Mouse (Mus musculus) myocyte (in vitro differentiated cells): ENCODE data around the gene Usb1. TPM values are rescaled to one million over a fixed set of nuclear protein-coding genes. Genes with fewer than 3 reads are reported as not detected.

Experiments used
- H3K27me3 ChIP-seq: one replicate; pipeline ENCODE4 v1.6.1; 2011; ENCODE audit not compliant: control insufficient read depth, insufficient read depth, insufficient read length
- H3K36me3 ChIP-seq: one replicate; pipeline ENCODE4 v1.6.1; 2011; ENCODE audit not compliant: control insufficient read depth, insufficient read depth
- H3K4me2 ChIP-seq: one replicate; pipeline ENCODE4 v1.6.1; 2011; ENCODE audit warnings: low read depth, control low read depth
- H3K4me3 ChIP-seq: one replicate; pipeline ENCODE4 v1.5.1; 2011; ENCODE audit warnings: mild to moderate bottlenecking, control low read depth, moderate library complexity
- H3K79me2 ChIP-seq: one replicate; pipeline ENCODE4 v1.6.1; 2011; ENCODE audit not compliant: control insufficient read depth, insufficient read depth
- H3ac ChIP-seq: one replicate; pipeline ENCODE4 v1.6.1; 2011; ENCODE audit not compliant: control insufficient read depth, insufficient read length
- CEBPB ChIP-seq: IDR thresholded peaks from 2 replicates; pipeline ENCODE4 v1.6.1; 2011; ENCODE audit warnings: mild to moderate bottlenecking, moderate library complexity; ENCODE audit not compliant: poor library complexity, insufficient read depth, severe bottlenecking
- E2F4 ChIP-seq: IDR thresholded peaks from one replicate; pipeline ENCODE4 v1.6.1; 2011; ENCODE audit warnings: mild to moderate bottlenecking, control low read depth, moderate library complexity; ENCODE audit not compliant: insufficient read depth
- MAX ChIP-seq: IDR thresholded peaks from one replicate; pipeline ENCODE4 v1.6.1; 2011; ENCODE audit warnings: low read depth, mild to moderate bottlenecking, control low read depth
- MYOD1 ChIP-seq, 3 experiments: IDR thresholded peaks; one replicate each; pipeline ENCODE4 v1.6.1; 2011; ENCODE audit warnings: control low read depth in 2 of 3, low read depth in 2 of 3, mild to moderate bottlenecking in 2 of 3, moderate library complexity in 1 of 3; ENCODE audit not compliant: insufficient read length in 2 of 3, control insufficient read depth in 1 of 3
- MYOG ChIP-seq, 3 experiments: IDR thresholded peaks; one replicate each; pipeline ENCODE4 v1.6.1; 2011; ENCODE audit warnings: control low read depth in 2 of 3, low read depth in 2 of 3, mild to moderate bottlenecking in 2 of 3; ENCODE audit not compliant: insufficient read length in 2 of 3, control insufficient read depth in 1 of 3, insufficient read depth in 1 of 3
- POLR2A ChIP-seq: IDR thresholded peaks from one replicate; pipeline ENCODE4 v1.6.1; 2011; ENCODE audit warnings: low read depth, mild to moderate bottlenecking, control low read depth, moderate library complexity; ENCODE audit not compliant: insufficient read length
- POLR2AphosphoS2 ChIP-seq: IDR thresholded peaks from one replicate; pipeline ENCODE4 v1.6.1; 2011; ENCODE audit warnings: low read depth, control low read depth; ENCODE audit not compliant: insufficient read length
- REST ChIP-seq: IDR thresholded peaks from one replicate; pipeline ENCODE4 v1.6.1; 2011; ENCODE audit warnings: mild to moderate bottlenecking, control low read depth, moderate library complexity; ENCODE audit not compliant: insufficient read depth, insufficient read length
- SRF ChIP-seq: IDR thresholded peaks from one replicate; pipeline ENCODE4 v1.6.1; 2011; ENCODE audit warnings: low read depth; ENCODE audit not compliant: control insufficient read depth, insufficient read length
- TCF12 ChIP-seq: IDR thresholded peaks from one replicate; pipeline ENCODE4 v1.6.1; 2011; ENCODE audit warnings: mild to moderate bottlenecking, control low read depth; ENCODE audit not compliant: poor library complexity, insufficient read depth, severe bottlenecking
- TCF3 ChIP-seq: IDR thresholded peaks from one replicate; pipeline ENCODE4 v1.6.1; 2011; ENCODE audit warnings: low read depth, control low read depth; ENCODE audit not compliant: insufficient read length
- USF1 ChIP-seq: IDR thresholded peaks from one replicate; pipeline ENCODE4 v1.6.1; 2011; ENCODE audit warnings: low read depth, mild to moderate bottlenecking, control low read depth, moderate library complexity
- polyA plus RNA-seq: library from polyadenylated mRNA; unstranded; fragments of >200 nt; fragmentation: generic; extraction: Trizol; gene quantifications from one replicate; pipeline ENCODE4 v1.2.1, GENCODE M21; 2012; ENCODE audit warnings: missing spikeins

Gene Usb1
- polyA plus RNA-seq, 1 experiment, result 42.8 TPM

DNA sequence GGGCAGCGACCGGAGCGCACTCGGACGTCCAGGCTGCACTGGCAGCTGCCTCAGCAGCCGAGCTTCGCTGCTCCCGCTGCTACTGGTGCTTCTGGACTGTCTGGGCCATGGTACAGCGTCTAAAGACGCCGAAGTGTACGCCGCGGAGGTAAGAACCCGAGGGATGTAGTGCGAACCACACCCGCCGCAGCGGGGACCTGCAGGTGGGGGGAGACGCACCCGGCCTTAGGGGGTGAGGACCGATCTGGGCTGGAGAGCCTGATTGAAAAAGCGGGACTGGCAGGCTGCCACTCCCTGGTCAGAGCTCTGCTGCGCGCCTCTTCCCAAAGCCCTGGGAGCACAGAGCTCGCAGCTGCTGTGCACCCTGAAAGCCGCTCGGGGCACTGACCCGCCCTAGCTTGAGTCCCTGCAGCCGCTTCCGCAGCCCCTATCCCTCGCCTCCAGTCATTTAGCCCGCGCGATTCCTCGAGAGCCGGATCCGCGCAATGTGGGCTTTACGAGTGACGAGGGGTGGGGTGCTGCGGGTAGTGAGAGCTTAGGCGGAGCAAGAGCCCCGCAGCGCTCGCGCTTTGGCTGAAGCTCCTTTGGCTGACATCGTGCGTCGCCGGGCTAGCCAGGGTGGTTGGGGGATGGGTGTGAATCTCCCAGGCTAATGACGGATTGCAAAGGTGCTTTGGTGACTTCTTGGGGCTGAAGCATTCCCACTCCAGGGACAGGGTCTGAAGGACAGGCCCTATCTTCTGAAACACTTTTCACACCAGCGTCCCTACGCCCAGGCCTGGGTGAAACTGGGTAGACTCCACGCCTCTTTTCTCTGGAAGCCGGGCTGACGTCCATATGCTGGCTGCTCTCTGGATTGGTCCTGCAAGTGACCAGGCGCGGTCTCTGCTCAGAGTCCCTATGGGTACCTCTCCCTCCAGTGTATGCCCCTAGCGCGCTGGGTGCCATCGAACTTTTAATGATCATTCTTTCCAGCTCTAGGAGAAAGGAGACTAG, 21.1 kb downstream of the Usb1 start:
- peak overlapping the region; percentile 55 for H3ac ChIP-seq
- peaks cover 12% of the 10 kb centered on the region for H3K79me2 ChIP-seq
- H3K4me3 ChIP-seq, result peak overlapping the region; percentile 49
- peak overlapping the region; percentile 71 for H3K4me2 ChIP-seq
- H3K36me3 ChIP-seq, result no peaks in the 10 kb centered on the region
- no peaks in the 10 kb centered on the region for H3K27me3 ChIP-seq
- TF ChIP-seq CEBPB, result no peak
- no peak for TF ChIP-seq E2F4
- TF ChIP-seq MAX, result no peak
- no peak for TF ChIP-seq TCF12
- no peak for TF ChIP-seq REST
- TF ChIP-seq SRF, result no peak
- TF ChIP-seq POLR2AphosphoS2, result no peak
- TF ChIP-seq POLR2A, result peak; percentile 21
- no peak for TF ChIP-seq USF1
- no peak for TF ChIP-seq TCF3
- TF ChIP-seq MYOD1 (IDR thresholded peaks at IDR 0.05; ENCODE audit: control insufficient read depth in 1 of 3, insufficient read length in 2 of 3, low read depth in 2 of 3), result peak in 2 of 3 experiments; percentile 21 to 53
- peak in 2 of 3 experiments; percentile 55 to 77 for TF ChIP-seq MYOG (IDR thresholded peaks at IDR 0.05; ENCODE audit: control insufficient read depth in 1 of 3, insufficient read depth in 1 of 3, insufficient read length in 2 of 3, low read depth in 2 of 3)

DNA sequence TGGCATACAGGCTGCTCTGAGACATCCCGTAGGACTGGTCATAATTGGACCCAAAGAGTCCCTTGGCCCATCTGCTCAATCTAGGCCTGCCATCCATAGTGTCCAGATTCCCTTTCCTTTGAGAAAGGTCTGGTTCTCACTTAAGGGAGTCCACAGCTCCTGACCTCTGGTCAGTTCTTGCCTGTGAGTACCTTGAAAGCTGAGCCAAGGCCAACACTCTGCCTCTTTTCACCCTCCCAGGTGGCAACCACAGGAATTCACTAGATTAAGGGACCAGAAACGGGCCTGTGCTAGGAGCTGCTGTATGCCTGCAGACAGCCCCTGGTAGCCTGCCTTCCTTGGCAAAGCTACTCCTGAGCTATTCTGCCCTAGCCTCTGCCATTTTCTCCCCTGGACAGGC, 22.5 kb downstream of the Usb1 start:
- H3ac ChIP-seq, result no peak overlapping the region
- H3K4me3 ChIP-seq, result peak overlapping the region; percentile 49
- H3K27me3 ChIP-seq, result no peaks in the 10 kb centered on the region
- H3K79me2 ChIP-seq, result peaks cover 13% of the 10 kb centered on the region
- H3K36me3 ChIP-seq, result no peaks in the 10 kb centered on the region
- H3K4me2 ChIP-seq, result peak overlapping the region; percentile 71
- TF ChIP-seq USF1, result no peak
- TF ChIP-seq SRF, result no peak
- TF ChIP-seq MAX, result no peak
- no peak for TF ChIP-seq E2F4
- TF ChIP-seq TCF3, result no peak
- no peak for TF ChIP-seq MYOD1 (IDR thresholded peaks at IDR 0.05; ENCODE audit: control insufficient read depth in 1 of 3, insufficient read length in 2 of 3, low read depth in 2 of 3)
- no peak for TF ChIP-seq TCF12
- TF ChIP-seq POLR2AphosphoS2, result no peak
- TF ChIP-seq CEBPB, result no peak
- no peak for TF ChIP-seq REST
- no peak for TF ChIP-seq MYOG (IDR thresholded peaks at IDR 0.05; ENCODE audit: control insufficient read depth in 1 of 3, insufficient read depth in 1 of 3, insufficient read length in 2 of 3, low read depth in 2 of 3)
- TF ChIP-seq POLR2A, result no peak

DNA sequence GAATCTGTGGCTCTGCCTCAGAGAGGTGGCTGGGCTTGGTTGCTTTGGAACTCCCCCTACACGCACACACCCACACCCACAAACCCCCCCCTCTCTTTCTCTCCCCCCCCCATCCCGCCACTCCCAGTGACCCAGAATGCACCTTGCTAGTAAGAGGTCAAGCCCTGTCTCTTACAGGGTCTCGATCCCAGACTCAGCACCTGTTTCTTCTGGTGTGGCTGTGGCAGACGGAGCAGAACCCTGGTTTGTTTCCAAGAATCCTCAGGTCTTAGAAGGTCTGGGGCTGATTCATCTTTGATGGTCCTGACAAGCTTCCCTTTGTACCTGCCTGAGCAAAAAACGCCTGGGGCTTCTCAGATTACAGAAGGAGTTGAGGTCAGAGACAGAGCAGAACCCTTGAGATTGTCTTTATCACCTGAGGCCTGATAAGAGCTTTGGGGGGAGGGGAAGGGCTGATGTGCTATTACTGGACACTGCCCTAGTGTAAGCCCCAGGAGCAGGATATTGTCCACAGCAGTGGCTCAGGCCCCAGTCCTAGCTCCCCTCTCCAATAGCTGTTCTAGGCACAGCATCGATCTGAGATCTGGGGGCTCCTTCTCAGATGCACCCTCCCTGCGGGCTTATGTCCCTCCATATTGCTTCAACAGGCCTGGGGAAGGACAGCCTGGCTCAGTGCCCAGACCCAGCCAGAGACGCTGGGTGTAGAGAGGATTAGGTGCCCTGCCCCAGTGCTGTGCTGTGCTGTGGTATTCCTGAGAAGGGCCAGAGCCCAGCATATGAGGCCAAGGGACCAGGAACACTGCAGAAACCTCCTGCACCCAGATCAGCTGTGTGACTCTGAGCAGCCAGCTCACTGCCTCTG, 26.7 kb downstream of the Usb1 start:
- no peak overlapping the region for H3K4me3 ChIP-seq
- H3K79me2 ChIP-seq, result peaks cover 19% of the 10 kb centered on the region
- TF ChIP-seq USF1 (no peak), TCF12 (no peak), MAX (no peak), POLR2A (no peak), E2F4 (no peak), REST (no peak), MYOD1 (IDR thresholded peaks at IDR 0.05; ENCODE audit: control insufficient read depth in 1 of 3, insufficient read length in 2 of 3, low read depth in 2 of 3) (peak in 2 of 3 experiments; percentile 43 to 73), CEBPB (no peak), MYOG (IDR thresholded peaks at IDR 0.05; ENCODE audit: control insufficient read depth in 1 of 3, insufficient read depth in 1 of 3, insufficient read length in 2 of 3, low read depth in 2 of 3) (peak in 1 of 3 experiments; percentile 64), POLR2AphosphoS2 (no peak)
- no peaks in the 10 kb centered on the region for H3K36me3 ChIP-seq
- H3K4me2 ChIP-seq, result peak overlapping the region; percentile 7
- no peaks in the 10 kb centered on the region for H3K27me3 ChIP-seq
- H3ac ChIP-seq, result no peak overlapping the region

DNA sequence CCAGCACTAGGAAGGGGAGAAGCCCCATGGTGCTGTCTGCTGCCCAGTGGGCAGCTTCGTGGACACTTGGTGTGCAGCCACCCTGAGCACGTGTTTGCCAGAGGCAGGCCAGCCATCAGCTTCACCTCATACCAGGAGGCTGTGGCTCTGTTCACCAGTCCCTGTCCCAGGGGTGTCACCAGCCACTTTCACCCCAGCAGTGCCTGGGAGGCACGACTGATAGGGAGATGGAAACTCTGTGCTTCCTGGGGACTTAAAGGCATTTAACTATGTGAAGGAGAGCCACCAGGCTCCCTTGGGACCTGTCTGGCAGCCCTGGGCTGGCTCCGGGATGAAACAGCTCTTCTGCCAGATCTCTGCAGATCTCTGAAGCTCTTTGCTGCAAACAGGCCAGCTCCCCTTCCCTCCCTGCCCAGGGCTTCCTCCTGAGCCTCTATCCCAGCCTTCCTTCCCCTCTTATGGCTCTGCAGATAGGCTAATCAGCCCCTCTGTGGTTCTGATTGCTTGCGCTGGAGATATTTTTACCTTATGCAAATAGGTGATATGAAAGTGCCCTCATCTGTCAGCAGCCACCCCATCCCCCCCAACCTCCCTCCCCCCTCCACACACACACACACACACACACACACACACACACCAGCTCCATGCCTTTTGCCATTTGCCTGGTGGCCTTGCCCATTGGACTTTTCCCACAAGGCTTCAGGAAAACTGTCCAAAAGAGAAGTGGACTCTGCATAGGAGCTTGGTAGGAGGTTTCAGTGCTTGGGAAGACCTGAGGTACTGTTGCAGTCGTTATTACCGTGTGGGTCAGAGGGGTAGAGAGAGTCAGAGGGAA, 28.3 kb downstream of the Usb1 start:
- no peaks in the 10 kb centered on the region for H3K36me3 ChIP-seq
- peaks cover 10% of the 10 kb centered on the region for H3K79me2 ChIP-seq
- no peak for TF ChIP-seq USF1
- no peak overlapping the region for H3K4me2 ChIP-seq
- H3ac ChIP-seq, result no peak overlapping the region
- no peaks in the 10 kb centered on the region for H3K27me3 ChIP-seq
- no peak overlapping the region for H3K4me3 ChIP-seq
